Mouse (Mus musculus): ENCODE results near the gene Col19a1. TPM values are rescaled to one million over a fixed set of nuclear protein-coding genes. Genes with fewer than 3 reads are reported as not detected.

Col19a1 gene
- polyA plus RNA-seq, 1 experiment from 2014 or later: 2.7 TPM

DNA sequence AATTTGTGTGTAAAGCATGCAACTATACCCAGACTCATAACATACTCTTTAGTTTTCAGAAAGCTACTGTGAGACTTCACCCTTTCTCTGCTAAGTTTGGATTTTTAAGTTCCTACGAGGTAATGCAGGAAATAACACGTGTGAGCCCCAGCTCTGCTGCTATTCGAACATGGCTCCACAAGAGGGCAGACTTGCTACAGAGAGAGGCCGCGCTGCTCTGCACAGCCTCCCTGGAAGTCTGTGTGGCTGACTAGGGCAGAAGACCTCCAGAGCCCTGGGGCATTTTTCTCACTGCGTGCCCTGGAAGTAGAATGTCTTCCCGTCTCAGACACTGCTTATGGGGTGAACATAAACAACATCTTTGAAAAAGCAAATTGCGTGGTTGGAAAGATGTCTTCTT is 284.6 kb downstream of the Col19a1 start:
- no peaks in the 10 kb centered on the region for H3K27me3 ChIP-seq (replicated peaks; ENCODE audit: control insufficient read depth, insufficient read depth, low read length)
- H3K4me2 ChIP-seq (ENCODE audit: low read length): no peak overlapping the region
- 9% methylated on average over 8 of the region's 8 CpGs for WGBS
- H3K36me3 ChIP-seq (ENCODE audit: control insufficient read depth, insufficient read depth, low read length): no peaks in the 10 kb centered on the region
- no peaks in the 10 kb centered on the region for H3K9me3 ChIP-seq (ENCODE audit: control insufficient read depth, low read length)
- ATAC-seq: peak; percentile 85
- no peak overlapping the region for H3K27ac ChIP-seq (ENCODE audit: low read depth, low read length)
- no peak overlapping the region; the same call in 1 of the 2 replicates for H3K9ac ChIP-seq (ENCODE audit: low read depth, low read length)
- peaks cover 2% of the 10 kb centered on the region; the same call in 1 of the 2 replicates for H3K4me1 ChIP-seq (ENCODE audit: control insufficient read depth, insufficient read depth, low read depth, low read length)
- no peak overlapping the region for H3K4me3 ChIP-seq (ENCODE audit: low read length)

DNA sequence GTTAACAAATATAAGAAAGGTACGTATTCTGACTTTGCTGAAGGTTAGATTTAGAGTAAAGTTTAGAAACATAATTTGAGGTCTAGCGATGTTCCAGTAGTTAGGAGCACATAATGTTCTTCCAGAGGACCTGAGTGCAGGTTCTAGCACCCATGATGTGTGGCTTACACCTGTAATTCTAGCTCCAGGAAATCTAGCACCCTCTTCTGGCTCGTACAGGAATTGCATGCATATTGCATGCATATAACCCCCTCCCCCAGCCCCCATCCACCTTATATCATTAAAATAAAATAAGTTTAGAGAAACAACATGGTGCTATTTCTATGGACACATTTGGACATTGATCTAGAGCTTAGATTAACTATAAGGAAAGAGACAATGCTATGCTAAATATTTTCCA is 286.6 kb downstream of the Col19a1 start:
- H3K36me3 ChIP-seq (ENCODE audit: control insufficient read depth, insufficient read depth, low read length): no peaks in the 10 kb centered on the region
- no peaks in the 10 kb centered on the region for H3K27me3 ChIP-seq (replicated peaks; ENCODE audit: control insufficient read depth, insufficient read depth, low read length)
- H3K27ac ChIP-seq (ENCODE audit: low read depth, low read length): no peak overlapping the region
- H3K4me3 ChIP-seq (ENCODE audit: low read length): no peak overlapping the region
- peaks cover 2% of the 10 kb centered on the region; the same call in 1 of the 2 replicates for H3K4me1 ChIP-seq (ENCODE audit: control insufficient read depth, insufficient read depth, low read depth, low read length)
- no peak overlapping the region for H3K9ac ChIP-seq (ENCODE audit: low read depth, low read length)
- WGBS: 83% methylated on average over 3 of the region's 3 CpGs
- no peak for ATAC-seq
- no peak overlapping the region for H3K4me2 ChIP-seq (ENCODE audit: low read length)
- no peaks in the 10 kb centered on the region for H3K9me3 ChIP-seq (ENCODE audit: control insufficient read depth, low read length)

DNA sequence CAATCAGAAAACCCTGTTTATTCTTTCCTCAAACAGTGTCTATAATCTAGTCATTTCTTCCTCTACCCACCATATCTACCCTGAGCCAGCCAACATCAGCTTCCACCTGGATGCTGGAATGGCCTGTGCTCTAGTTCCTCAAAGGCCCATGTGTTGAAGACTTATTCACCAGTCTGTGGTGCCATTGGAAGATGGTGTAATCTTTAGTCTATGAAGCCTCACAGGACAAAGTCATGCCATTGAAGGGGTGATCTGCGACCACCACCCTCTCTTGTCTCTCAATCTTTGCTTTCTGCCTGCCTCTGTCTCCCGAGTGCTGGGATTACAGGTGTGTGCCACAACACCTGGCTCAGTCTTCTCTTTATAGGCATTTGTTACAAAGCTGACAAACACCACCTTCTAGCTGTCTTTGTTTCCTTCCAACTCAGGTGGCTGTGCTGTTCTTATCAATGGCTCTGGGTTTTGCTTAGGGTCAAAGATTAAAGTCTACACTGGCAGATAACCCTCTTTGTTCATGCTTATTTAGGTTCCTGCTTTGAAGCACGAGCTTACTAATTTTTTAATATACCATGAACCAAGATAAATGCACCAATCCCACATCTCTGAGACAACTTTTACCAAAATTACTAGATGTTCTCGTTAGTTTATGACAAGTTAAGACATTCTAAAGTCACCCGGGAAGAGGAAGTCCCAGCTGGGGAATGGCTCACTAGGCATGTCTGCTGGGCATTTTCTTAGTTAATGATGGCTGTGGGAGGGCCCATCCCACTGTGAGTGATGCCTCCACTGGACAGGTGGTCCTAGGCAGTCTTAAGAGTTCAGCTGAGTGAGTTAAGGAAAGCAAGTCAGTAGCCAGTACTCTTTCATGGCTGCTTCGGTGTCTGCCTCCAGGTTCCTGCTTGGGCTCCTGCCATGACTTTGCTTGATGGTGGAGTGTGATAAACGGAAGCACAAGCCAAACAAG is 292.0 kb downstream of the Col19a1 start:
- Histone ChIP-seq H3K27ac (ENCODE audit: low read depth, low read length) (no peak overlapping the region), H3K9ac (ENCODE audit: low read depth, low read length) (no peak overlapping the region), H3K4me3 (ENCODE audit: low read length) (no peak overlapping the region), H3K4me2 (ENCODE audit: low read length) (no peak overlapping the region), H3K4me1 (ENCODE audit: control insufficient read depth, insufficient read depth, low read depth, low read length) (no peaks in the 10 kb centered on the region), H3K9me3 (ENCODE audit: control insufficient read depth, low read length) (no peaks in the 10 kb centered on the region), H3K36me3 (ENCODE audit: control insufficient read depth, insufficient read depth, low read length) (no peaks in the 10 kb centered on the region), H3K27me3 (replicated peaks; ENCODE audit: control insufficient read depth, insufficient read depth, low read length) (no peaks in the 10 kb centered on the region)
- ATAC-seq: no peak
- WGBS: 88% methylated on average over 7 of the region's 7 CpGs

DNA sequence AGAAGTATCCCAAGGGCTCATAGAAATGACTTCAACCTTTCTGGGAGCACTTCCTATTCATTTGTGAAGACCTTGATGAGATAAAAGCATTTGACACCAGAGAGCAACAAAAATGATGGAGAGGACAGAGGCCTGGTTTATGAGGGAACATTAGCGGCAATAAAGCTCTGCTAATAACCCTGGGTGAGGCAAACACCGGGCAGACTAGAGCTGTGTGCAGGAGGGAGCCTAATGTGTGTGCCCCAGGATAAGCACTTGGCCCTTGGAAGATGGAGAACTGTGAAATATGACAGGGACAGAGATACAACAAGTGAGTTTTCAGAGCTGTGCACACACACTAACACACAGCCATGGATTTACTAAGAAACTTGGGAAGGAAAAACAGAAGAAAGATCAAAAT is 294.8 kb downstream of the Col19a1 start:
- H3K9me3 ChIP-seq (ENCODE audit: control insufficient read depth, low read length): no peaks in the 10 kb centered on the region

DNA sequence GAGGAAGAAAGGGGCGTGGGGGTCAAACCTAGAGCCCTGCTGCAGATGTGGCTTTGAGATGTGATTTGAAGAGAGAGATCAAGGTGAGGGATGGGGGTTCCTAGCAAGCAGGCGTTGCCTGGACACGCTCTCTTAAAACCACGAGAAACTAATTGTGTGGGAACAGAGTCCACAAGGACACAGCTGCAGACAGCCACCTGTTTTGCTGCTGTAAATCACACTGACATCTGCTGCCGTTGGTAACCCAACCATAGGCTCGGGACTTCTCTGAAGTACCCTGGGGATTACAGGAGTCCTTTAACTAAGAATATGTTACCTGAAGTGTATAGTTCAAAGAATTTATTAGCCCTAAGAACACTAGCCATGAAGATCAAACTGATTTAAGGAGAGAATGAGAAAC is 300.9 kb downstream of the Col19a1 start:
- WGBS: 39% methylated on average over 6 of the region's 6 CpGs
- Histone ChIP-seq H3K27ac (ENCODE audit: low read depth, low read length) (no peak overlapping the region), H3K27me3 (replicated peaks; ENCODE audit: control insufficient read depth, insufficient read depth, low read length) (no peaks in the 10 kb centered on the region), H3K4me2 (ENCODE audit: low read length) (no peak overlapping the region), H3K9ac (ENCODE audit: low read depth, low read length) (no peak overlapping the region), H3K4me1 (ENCODE audit: control insufficient read depth, insufficient read depth, low read depth, low read length) (no peaks in the 10 kb centered on the region), H3K9me3 (ENCODE audit: control insufficient read depth, low read length) (no peaks in the 10 kb centered on the region), H3K36me3 (ENCODE audit: control insufficient read depth, insufficient read depth, low read length) (no peaks in the 10 kb centered on the region), H3K4me3 (ENCODE audit: low read length) (no peak overlapping the region)
- ATAC-seq: no peak

More for the DNA sequence above, 294.8 kb downstream of the Col19a1 start:
- Histone ChIP-seq H3K4me2 (ENCODE audit: low read length) (no peak overlapping the region), H3K4me3 (ENCODE audit: low read length) (no peak overlapping the region), H3K9ac (ENCODE audit: low read depth, low read length) (no peak overlapping the region), H3K36me3 (ENCODE audit: control insufficient read depth, insufficient read depth, low read length) (no peaks in the 10 kb centered on the region), H3K4me1 (ENCODE audit: control insufficient read depth, insufficient read depth, low read depth, low read length) (no peaks in the 10 kb centered on the region), H3K27ac (ENCODE audit: low read depth, low read length) (no peak overlapping the region), H3K27me3 (replicated peaks; ENCODE audit: control insufficient read depth, insufficient read depth, low read length) (no peaks in the 10 kb centered on the region)
- ATAC-seq: 0 out of 2 replicates have a peak, but pooled peaks have one; percentile 37
- WGBS: 60% methylated on average over 2 of the region's 2 CpGs

DNA sequence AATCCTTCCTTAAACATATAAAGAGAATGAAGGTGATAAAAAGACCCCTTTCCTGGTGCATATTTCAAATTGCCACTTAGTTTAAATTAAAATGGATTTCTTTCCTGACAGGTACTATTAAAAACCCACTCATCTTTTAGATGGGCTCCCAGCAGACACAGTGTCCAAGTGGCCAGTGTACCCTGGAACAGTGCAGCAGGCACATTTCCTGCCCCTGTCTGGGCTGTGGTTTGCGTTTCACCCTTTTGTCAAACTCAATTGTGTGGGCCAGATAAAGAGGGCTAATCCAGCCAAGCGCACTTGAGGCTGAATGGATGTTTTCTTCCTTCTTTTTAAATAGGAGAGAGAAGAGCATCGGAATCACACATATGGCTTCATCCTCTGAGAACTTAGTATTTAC is 320.2 kb downstream of the Col19a1 start:
- 29% methylated on average over 3 of the region's 3 CpGs for WGBS
- no peak overlapping the region for H3K9ac ChIP-seq (ENCODE audit: low read depth, low read length)
- H3K4me1 ChIP-seq (ENCODE audit: control insufficient read depth, insufficient read depth, low read depth, low read length): no peaks in the 10 kb centered on the region
- no peak overlapping the region for H3K27ac ChIP-seq (ENCODE audit: low read depth, low read length)
- H3K4me2 ChIP-seq (ENCODE audit: low read length): no peak overlapping the region
- no peaks in the 10 kb centered on the region for H3K9me3 ChIP-seq (ENCODE audit: control insufficient read depth, low read length)
- H3K27me3 ChIP-seq (replicated peaks; ENCODE audit: control insufficient read depth, insufficient read depth, low read length): no peaks in the 10 kb centered on the region
- no peaks in the 10 kb centered on the region for H3K36me3 ChIP-seq (ENCODE audit: control insufficient read depth, insufficient read depth, low read length)
- no peak for ATAC-seq
- no peak overlapping the region for H3K4me3 ChIP-seq (ENCODE audit: low read length)

DNA sequence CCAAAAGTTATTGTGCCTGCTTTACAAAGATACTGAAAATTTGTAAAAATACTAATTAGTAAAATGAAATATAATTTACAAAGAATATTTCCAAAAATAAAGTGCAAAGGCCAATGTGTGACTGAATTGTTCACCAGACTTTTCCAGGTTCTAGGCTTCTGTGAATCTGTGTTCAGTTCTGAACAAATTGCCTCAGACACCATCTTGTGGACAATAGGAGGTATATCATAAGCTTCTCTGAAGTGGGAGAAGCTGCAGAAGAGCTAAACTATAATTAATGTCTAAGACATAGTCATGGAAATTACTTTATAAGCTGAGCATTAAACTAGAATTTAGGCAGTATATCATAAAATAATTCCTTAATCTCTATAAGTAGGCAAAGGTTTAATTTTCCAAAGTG is 326.1 kb downstream of the Col19a1 start:
- Histone ChIP-seq H3K4me1 (ENCODE audit: control insufficient read depth, insufficient read depth, low read depth, low read length) (no peaks in the 10 kb centered on the region), H3K27me3 (replicated peaks; ENCODE audit: control insufficient read depth, insufficient read depth, low read length) (no peaks in the 10 kb centered on the region), H3K36me3 (ENCODE audit: control insufficient read depth, insufficient read depth, low read length) (no peaks in the 10 kb centered on the region), H3K9me3 (ENCODE audit: control insufficient read depth, low read length) (no peaks in the 10 kb centered on the region), H3K4me2 (ENCODE audit: low read length) (no peak overlapping the region), H3K27ac (ENCODE audit: low read depth, low read length) (no peak overlapping the region), H3K4me3 (ENCODE audit: low read length) (no peak overlapping the region), H3K9ac (ENCODE audit: low read depth, low read length) (no peak overlapping the region)
- ATAC-seq: no peak

DNA sequence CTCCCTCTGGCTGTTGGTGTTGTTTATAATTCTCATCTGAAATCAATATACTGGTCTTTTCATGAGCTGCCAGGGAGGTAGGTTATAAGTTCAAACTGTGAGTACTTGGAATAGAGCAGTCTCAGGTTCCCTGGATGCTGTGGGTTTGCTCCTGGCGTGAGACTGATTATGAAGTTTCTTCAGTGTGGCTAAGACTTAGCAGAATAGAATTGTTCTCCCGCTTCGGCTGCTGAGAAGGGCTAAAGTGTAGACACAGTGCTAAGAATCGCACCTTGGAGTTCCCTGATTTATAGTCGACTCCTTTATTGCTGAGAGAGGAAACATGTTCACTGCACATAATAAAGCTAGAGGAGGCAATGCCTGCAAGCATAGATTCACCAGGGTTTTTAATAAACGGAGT is 327.9 kb downstream of the Col19a1 start:
- no peaks in the 10 kb centered on the region for H3K36me3 ChIP-seq (ENCODE audit: control insufficient read depth, insufficient read depth, low read length)
- no peak overlapping the region for H3K9ac ChIP-seq (ENCODE audit: low read depth, low read length)
- no peak for ATAC-seq
- H3K9me3 ChIP-seq (ENCODE audit: control insufficient read depth, low read length): no peaks in the 10 kb centered on the region
- no peak overlapping the region for H3K27ac ChIP-seq (ENCODE audit: low read depth, low read length)
- no peak overlapping the region for H3K4me2 ChIP-seq (ENCODE audit: low read length)
- 74% methylated on average over 6 of the region's 6 CpGs for WGBS
- no peaks in the 10 kb centered on the region for H3K27me3 ChIP-seq (replicated peaks; ENCODE audit: control insufficient read depth, insufficient read depth, low read length)
- no peaks in the 10 kb centered on the region for H3K4me1 ChIP-seq (ENCODE audit: control insufficient read depth, insufficient read depth, low read depth, low read length)
- no peak overlapping the region for H3K4me3 ChIP-seq (ENCODE audit: low read length)

DNA sequence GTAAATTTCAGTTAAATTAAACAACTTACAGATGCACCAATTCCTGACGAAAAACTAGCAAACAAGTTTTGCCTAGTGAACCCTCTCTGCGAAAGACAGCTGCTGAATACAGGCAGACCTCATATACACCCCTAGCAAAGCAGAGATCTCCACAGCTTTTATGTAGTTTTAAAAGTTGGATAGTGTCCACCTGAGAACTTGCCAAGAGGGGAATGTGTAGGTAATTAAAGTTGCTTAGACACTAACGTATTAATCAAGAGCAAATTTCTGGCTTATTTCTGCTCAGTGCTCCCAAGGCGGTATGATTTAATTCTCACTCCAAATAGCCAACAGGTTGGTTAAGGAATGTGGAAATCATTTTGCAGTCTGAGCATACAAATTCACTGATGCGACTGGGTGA is 329.3 kb downstream of the Col19a1 start:
- no peak overlapping the region for H3K4me2 ChIP-seq (ENCODE audit: low read length)
- H3K4me1 ChIP-seq (ENCODE audit: control insufficient read depth, insufficient read depth, low read depth, low read length): no peaks in the 10 kb centered on the region
- no peaks in the 10 kb centered on the region for H3K9me3 ChIP-seq (ENCODE audit: control insufficient read depth, low read length)
- no peaks in the 10 kb centered on the region for H3K36me3 ChIP-seq (ENCODE audit: control insufficient read depth, insufficient read depth, low read length)
- no peak overlapping the region for H3K27ac ChIP-seq (ENCODE audit: low read depth, low read length)
- WGBS: 63% methylated on average over 5 of the region's 5 CpGs
- no peaks in the 10 kb centered on the region for H3K27me3 ChIP-seq (replicated peaks; ENCODE audit: control insufficient read depth, insufficient read depth, low read length)
- ATAC-seq: no peak
- no peak overlapping the region for H3K4me3 ChIP-seq (ENCODE audit: low read length)
- H3K9ac ChIP-seq (ENCODE audit: low read depth, low read length): no peak overlapping the region
